Mouse (Mus musculus) midbrain, postnatal 0 days (tissue): ENCODE results near the gene Mettl14. TPM values are rescaled to one million over a fixed set of nuclear protein-coding genes. Genes with fewer than 3 reads are reported as not detected.
"Not testable (repeated sequence)": the region's sequence is repeated elsewhere in the genome, so short reads cannot be mapped to it uniquely, and the experiment has no call there.

Source experiments
- ATAC-seq: fragments of 200-750 bp; cut with Nextera tagmentation; 2 replicates; pipeline ENCODE4 v1.8.0; 2017; ENCODE audit warnings: moderate number of reproducible peaks, mild to moderate bottlenecking, moderate TSS enrichment, moderate library complexity; ENCODE audit not compliant: low FRiP score
- DNase-seq: peaks from one replicate; pipeline ENCODE4 v3.0.0-alpha.2; 2015; ENCODE audit warnings: low spot score
- H3K27ac ChIP-seq: fragments of 300-500 bp; sonication (generic); 2 replicates; pipeline ENCODE4 v1.5.1; 2014; ENCODE audit warnings: low read depth, mild to moderate bottlenecking, low read length, mixed read lengths
- H3K27me3 ChIP-seq: fragments of 300-500 bp; sonication (generic); 2 replicates; pipeline ENCODE4 v1.6.1; 2014; ENCODE audit warnings: low read length, control low read depth, mixed read lengths; ENCODE audit not compliant: insufficient read depth
- H3K36me3 ChIP-seq: fragments of 300-500 bp; sonication (generic); 2 replicates; pipeline ENCODE4 v1.6.1; 2014; ENCODE audit warnings: low read length, control low read depth, mixed read lengths; ENCODE audit not compliant: insufficient read depth
- H3K4me1 ChIP-seq: fragments of 300-500 bp; sonication (generic); 2 replicates; pipeline ENCODE4 v1.6.1; 2014; ENCODE audit warnings: mild to moderate bottlenecking, control low read depth, antibody characterized with exemption, low read length, mixed read lengths; ENCODE audit not compliant: insufficient read depth
- H3K4me2 ChIP-seq: fragments of 300-500 bp; sonication (generic); 2 replicates; pipeline ENCODE4 v1.6.1; 2014; ENCODE audit warnings: low read depth, mild to moderate bottlenecking, low read length, mixed read lengths; ENCODE audit not compliant: poor library complexity, severe bottlenecking
- H3K4me3 ChIP-seq: fragments of 300-500 bp; sonication (generic); 2 replicates; pipeline ENCODE4 v1.5.1; 2014; ENCODE audit warnings: low read depth, mild to moderate bottlenecking, low read length, moderate library complexity
- H3K9ac ChIP-seq: fragments of 300-500 bp; sonication (generic); replicated peaks from 2 replicates; pipeline ENCODE4 v1.6.1; 2014; ENCODE audit warnings: mild to moderate bottlenecking, low read length, moderate library complexity, mixed read lengths; ENCODE audit not compliant: poor library complexity, severe bottlenecking
- H3K9me3 ChIP-seq: fragments of 300-500 bp; sonication (generic); 2 replicates; pipeline ENCODE4 v1.6.1; 2016; ENCODE audit warnings: low read length, control low read depth
- CTCF ChIP-seq: IDR thresholded peaks from 2 replicates; pipeline ENCODE4 v1.5.1; 2016; ENCODE audit warnings: antibody characterized with exemption, mild to moderate bottlenecking
- WGBS: fragments of 180-500 bp; shearing (Covaris S2); extraction: QIAGEN DNeasy Blood & Tissue Kit; methylation state at CpG from one replicate; pipeline ENCODE4 v1.1.7; 2014; 5-methylcytosine and 5-hydroxymethylcytosine counted together
- polyA plus RNA-seq: library from polyadenylated mRNA; unstranded; fragments of >200 nt; fragmentation: Nextera tagmentation; extraction: Ambion mirVana; gene quantifications from 2 replicates; pipeline ENCODE4 v1.2.1, GENCODE M21; 2015
- total RNA-seq: library from RNA; depleted of rRNA; stranded (reverse); fragments of >200 nt; gene quantifications from 2 replicates; pipeline ENCODE4 v1.2.3, GENCODE M21; 2014

Mettl14 gene
- total and polyA plus RNA-seq, 2 experiments from 2014 or later: 3.8 to 14.4 TPM

DNA sequence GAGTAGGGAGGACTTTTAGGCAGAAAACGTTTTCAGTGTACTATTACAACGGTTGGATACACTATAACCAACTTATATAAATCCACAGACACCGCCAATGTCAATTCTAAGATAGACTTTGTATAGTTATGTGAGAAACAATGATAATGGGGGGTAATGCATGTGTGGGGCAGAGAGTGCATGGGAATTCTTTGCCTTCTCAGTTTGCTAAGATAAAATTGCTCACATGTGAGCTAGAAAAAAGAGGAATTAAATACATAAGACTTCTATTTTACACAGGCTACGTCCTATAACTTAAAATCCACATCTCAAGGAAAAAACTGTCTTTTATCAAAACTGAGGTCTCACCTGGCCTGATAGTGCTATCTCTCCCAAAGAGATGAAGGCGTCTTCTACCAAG is 15.0 kb downstream of the Mettl14 start:
- no peak for TF ChIP-seq CTCF
- no peaks in the 10 kb centered on the region for H3K27me3 ChIP-seq
- no peaks in the 10 kb centered on the region for H3K9me3 ChIP-seq
- H3K4me3 ChIP-seq: no peak overlapping the region
- H3K9ac ChIP-seq: no peak overlapping the region
- DNase-seq (no peak), ATAC-seq (no peak)
- no peak overlapping the region for H3K4me2 ChIP-seq
- peaks cover 23% of the 10 kb centered on the region; the same call in 1 of the 2 replicates for H3K36me3 ChIP-seq
- no peaks in the 10 kb centered on the region for H3K4me1 ChIP-seq
- WGBS: 98% methylated on average over 5 of the region's 5 CpGs
- no peak overlapping the region for H3K27ac ChIP-seq

GRCm38 (mm10) chr3:123369161-123369560 is 16.7 kb downstream of the Mettl14 start:
- TF ChIP-seq CTCF: no peak
- H3K36me3 ChIP-seq: peaks cover 20% of the 10 kb centered on the region; the same call in 1 of the 2 replicates
- ATAC-seq: no peak; the same call in 1 of the 2 replicates
- H3K4me3 ChIP-seq: no peak overlapping the region
- no peak overlapping the region for H3K27ac ChIP-seq
- no peak overlapping the region for H3K4me2 ChIP-seq
- no peaks in the 10 kb centered on the region for H3K9me3 ChIP-seq
- H3K27me3 ChIP-seq: no peaks in the 10 kb centered on the region
- H3K4me1 ChIP-seq: no peaks in the 10 kb centered on the region
- no peak overlapping the region for H3K9ac ChIP-seq
- 95% methylated on average over 12 of the region's 12 CpGs for WGBS
- DNase-seq: no peak

DNA sequence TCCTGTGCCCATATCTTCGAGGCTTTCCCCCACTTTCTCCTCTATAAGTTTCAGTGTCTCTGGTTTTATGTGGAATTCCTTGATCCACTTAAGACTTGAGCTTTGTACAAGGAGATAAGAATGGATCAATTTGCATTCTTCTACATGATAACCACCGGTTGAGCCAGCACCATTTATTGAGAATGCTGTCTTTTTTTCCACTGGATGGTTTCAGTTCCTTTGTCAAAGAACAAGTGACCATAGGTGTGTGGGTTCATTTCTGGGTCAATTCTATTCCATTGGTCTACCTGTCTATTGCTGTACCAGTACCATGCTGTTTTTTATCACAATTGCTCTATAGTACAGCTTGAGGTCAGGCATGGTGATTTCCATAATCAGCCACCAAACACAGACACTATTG is 19.1 kb downstream of the Mettl14 start:
- H3K4me2 ChIP-seq, H3K4me3 ChIP-seq, H3K27me3 ChIP-seq, H3K4me1 ChIP-seq, H3K9me3 ChIP-seq, H3K27ac ChIP-seq, DNase-seq, H3K9ac ChIP-seq, ATAC-seq: not testable (repeated sequence)
- H3K36me3 ChIP-seq: peaks cover 19% of the 10 kb centered on the region; the same call in 1 of the 2 replicates
- WGBS: 89% methylated on average over 2 of the region's 2 CpGs

DNA sequence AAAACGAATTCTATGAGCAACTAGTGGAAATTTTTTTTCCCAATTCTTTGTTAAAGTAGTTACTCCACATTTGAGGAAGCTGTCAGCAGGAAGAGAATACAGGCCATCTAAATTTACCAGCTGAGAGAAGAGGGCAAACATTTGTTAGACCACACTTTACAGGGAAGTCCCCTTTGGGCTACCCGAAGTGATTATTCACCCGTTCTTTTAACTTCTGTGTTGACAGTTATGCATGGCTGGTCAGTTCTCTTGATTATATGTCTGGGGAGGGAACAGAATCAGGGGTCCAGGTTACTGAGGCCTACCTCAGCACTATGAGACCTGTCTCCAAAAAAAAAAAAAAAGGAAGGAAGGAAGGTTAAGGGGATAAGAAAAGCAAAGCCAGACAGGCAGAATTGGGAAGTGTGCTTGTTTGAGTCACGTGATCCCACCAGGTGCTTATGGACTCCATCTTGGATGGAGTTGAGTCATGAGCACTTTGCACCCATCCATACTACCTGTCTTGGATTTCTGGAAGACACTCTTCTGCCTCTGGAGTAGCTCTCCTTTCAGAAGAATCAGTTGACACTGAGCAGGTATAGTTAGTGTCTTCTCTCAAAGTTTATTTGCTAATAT is 29.4 kb downstream of the Mettl14 start:
- Histone ChIP-seq H3K4me2 (no peak overlapping the region), H3K4me1 (no peaks in the 10 kb centered on the region), H3K27ac (no peak overlapping the region), H3K9ac (no peak overlapping the region), H3K9me3 (no peaks in the 10 kb centered on the region), H3K4me3 (no peak overlapping the region), H3K36me3 (no peaks in the 10 kb centered on the region; the same call in 1 of the 2 replicates), H3K27me3 (no peaks in the 10 kb centered on the region)
- TF ChIP-seq CTCF: no peak
- no peak for DNase-seq
- ATAC-seq: no peak
- 83% methylated on average over 4 of the region's 4 CpGs for WGBS

DNA sequence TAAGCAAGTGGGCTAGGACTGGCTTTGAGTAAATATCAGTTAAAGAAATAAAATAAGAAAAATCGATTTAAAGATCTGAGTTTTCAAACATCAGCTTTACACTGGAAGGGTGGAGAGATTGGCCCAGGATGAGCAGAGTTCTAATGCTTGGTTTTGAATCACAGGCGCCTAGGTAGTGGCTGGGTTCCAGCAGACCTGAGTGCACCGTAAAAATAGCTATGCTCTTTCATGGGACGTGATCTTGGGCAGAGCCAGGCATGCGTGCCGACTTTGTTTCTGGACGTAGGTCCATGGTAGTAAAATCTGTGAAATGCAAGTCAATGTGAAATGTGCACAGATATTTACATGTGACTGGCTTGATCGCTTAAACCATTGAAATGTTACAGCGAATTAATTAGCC is 31.5 kb downstream of the Mettl14 start:
- Histone ChIP-seq H3K36me3 (no peaks in the 10 kb centered on the region; the same call in 1 of the 2 replicates), H3K27ac (no peak overlapping the region)
- ATAC-seq: no peak

GRCm38 (mm10) chr3:123353661-123354060 is 32.2 kb downstream of the Mettl14 start:
- H3K4me3 ChIP-seq: no peak overlapping the region
- H3K4me2 ChIP-seq: no peak overlapping the region
- no peak overlapping the region for H3K27ac ChIP-seq
- H3K9ac ChIP-seq: no peak overlapping the region
- no peak for ATAC-seq
- DNase-seq: no peak
- no peaks in the 10 kb centered on the region for H3K9me3 ChIP-seq
- 89% methylated on average over 12 of the region's 12 CpGs for WGBS
- no peaks in the 10 kb centered on the region for H3K4me1 ChIP-seq
- no peaks in the 10 kb centered on the region for H3K27me3 ChIP-seq
- H3K36me3 ChIP-seq: no peaks in the 10 kb centered on the region
- no peak for TF ChIP-seq CTCF

More for the DNA sequence above, 31.5 kb downstream of the Mettl14 start:
- 93% methylated on average over 9 of the region's 9 CpGs for WGBS
- TF ChIP-seq CTCF: no peak
- Histone ChIP-seq H3K4me2 (no peak overlapping the region), H3K27me3 (no peaks in the 10 kb centered on the region), H3K9me3 (no peaks in the 10 kb centered on the region), H3K4me3 (no peak overlapping the region), H3K9ac (no peak overlapping the region), H3K4me1 (no peaks in the 10 kb centered on the region)
- no peak for DNase-seq
